Mouse (Mus musculus): Measurements from ENCODE around the gene Slc35f1. TPM values are rescaled to one million over a fixed set of nuclear protein-coding genes. Genes with fewer than 3 reads are reported as not detected.

The Slc35f1 gene
- total and polyA plus RNA-seq, 2 experiments from 2014 or later: 35.2 to 111 TPM

GRCm38 (mm10) chr10:53001136-53001535 lies 310.8 kb downstream of the Slc35f1 start:
- DNase-seq (ENCODE audit: low spot score): no peak
- 94% methylated on average over 7 of the region's 7 CpGs for WGBS

GRCm38 (mm10) chr10:53006229-53007190 lies 316.2 kb downstream of the Slc35f1 start:
- no peak for TF ChIP-seq CTCF (IDR thresholded peaks at IDR 0.05)
- Histone ChIP-seq H3K36me3 (ENCODE audit: insufficient read depth, low read length) (no peaks in the 10 kb centered on the region), H3K9ac (replicated peaks; ENCODE audit: low read length, poor library complexity, severe bottlenecking) (no peak overlapping the region), H3K27me3 (ENCODE audit: insufficient read depth, low read length) (no peaks in the 10 kb centered on the region), H3K4me1 (ENCODE audit: insufficient read depth, low read length) (no peaks in the 10 kb centered on the region), H3K4me3 (ENCODE audit: low read depth, low read length) (no peak overlapping the region), H3K4me2 (ENCODE audit: low read depth, low read length, poor library complexity, severe bottlenecking) (no peak overlapping the region), H3K9me3 (ENCODE audit: low read length) (no peaks in the 10 kb centered on the region), H3K27ac (ENCODE audit: low read depth, low read length) (peak overlapping the region; percentile 52)
- ATAC-seq (ENCODE audit: low FRiP score) (peak; percentile 79), DNase-seq (ENCODE audit: low spot score) (peak; percentile 60)
- WGBS: 40% methylated on average over 1 of the region's 1 CpGs

More at GRCm38 (mm10) chr10:53001136-53001535, 310.8 kb downstream of the Slc35f1 start:
- no peak for ATAC-seq (ENCODE audit: low FRiP score)
- Histone ChIP-seq H3K9me3 (ENCODE audit: low read length) (no peaks in the 10 kb centered on the region), H3K4me3 (ENCODE audit: low read depth, low read length) (no peak overlapping the region), H3K27ac (ENCODE audit: low read depth, low read length) (no peak overlapping the region), H3K27me3 (ENCODE audit: insufficient read depth, low read length) (no peaks in the 10 kb centered on the region), H3K4me2 (ENCODE audit: low read depth, low read length, poor library complexity, severe bottlenecking) (no peak overlapping the region), H3K4me1 (ENCODE audit: insufficient read depth, low read length) (no peaks in the 10 kb centered on the region), H3K36me3 (ENCODE audit: insufficient read depth, low read length) (no peaks in the 10 kb centered on the region), H3K9ac (replicated peaks; ENCODE audit: low read length, poor library complexity, severe bottlenecking) (no peak overlapping the region)
- TF ChIP-seq CTCF (IDR thresholded peaks at IDR 0.05): no peak

DNA sequence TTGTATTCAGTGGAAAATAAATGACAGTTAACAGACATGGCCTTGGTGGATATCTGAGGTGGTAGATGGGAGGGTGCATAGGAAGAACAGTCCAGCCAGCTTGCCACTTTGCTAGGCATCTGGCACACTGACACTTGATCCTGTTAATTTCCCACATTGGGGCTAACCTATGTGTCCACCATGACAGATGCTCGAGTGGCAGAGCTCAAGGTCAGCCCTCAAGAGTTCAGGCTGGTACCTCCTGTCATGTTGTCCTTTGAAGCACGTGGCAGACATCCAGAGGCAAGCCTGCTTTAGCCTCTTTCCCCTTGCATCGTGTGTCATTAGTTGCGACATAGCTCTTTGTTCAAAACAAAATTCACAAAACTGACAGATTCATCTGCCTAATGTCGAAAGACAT lies 323.5 kb downstream of the Slc35f1 start:
- Histone ChIP-seq H3K9ac (replicated peaks; ENCODE audit: low read length, poor library complexity, severe bottlenecking) (no peak overlapping the region), H3K4me1 (ENCODE audit: insufficient read depth, low read length) (no peaks in the 10 kb centered on the region), H3K4me2 (ENCODE audit: low read depth, low read length, poor library complexity, severe bottlenecking) (no peak overlapping the region), H3K36me3 (ENCODE audit: insufficient read depth, low read length) (no peaks in the 10 kb centered on the region), H3K27me3 (ENCODE audit: insufficient read depth, low read length) (no peaks in the 10 kb centered on the region), H3K9me3 (ENCODE audit: low read length) (no peaks in the 10 kb centered on the region), H3K4me3 (ENCODE audit: low read depth, low read length) (no peak overlapping the region), H3K27ac (ENCODE audit: low read depth, low read length) (no peak overlapping the region)
- no peak for TF ChIP-seq CTCF (IDR thresholded peaks at IDR 0.05)
- 47% methylated on average over 5 of the region's 5 CpGs for WGBS
- ATAC-seq (ENCODE audit: low FRiP score) (no peak), DNase-seq (ENCODE audit: low spot score) (peak; percentile 40)

DNA sequence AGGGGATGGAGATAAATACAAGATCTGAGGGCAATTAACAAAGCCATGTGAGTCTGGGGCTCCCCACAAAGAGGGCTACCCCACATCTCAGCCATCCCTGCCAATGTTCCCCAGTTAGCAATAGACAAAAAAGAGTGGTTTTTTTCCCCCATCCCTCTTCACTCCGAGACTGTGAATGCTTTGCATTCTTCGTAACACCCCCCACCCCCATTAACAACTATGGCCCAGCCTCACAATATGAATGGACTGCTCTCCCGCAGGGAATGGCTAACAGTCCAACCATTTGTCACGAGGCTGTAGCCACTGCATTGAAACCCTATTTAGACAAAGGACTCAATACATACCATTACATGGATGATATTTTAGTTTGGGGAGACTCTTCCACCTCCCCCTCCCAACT lies 338.1 kb downstream of the Slc35f1 start:
- H3K9ac ChIP-seq (replicated peaks; ENCODE audit: low read length, poor library complexity, severe bottlenecking): no peak overlapping the region
- no peak for TF ChIP-seq CTCF (IDR thresholded peaks at IDR 0.05)
- H3K9me3 ChIP-seq (ENCODE audit: low read length): no peaks in the 10 kb centered on the region
- H3K27me3 ChIP-seq (ENCODE audit: insufficient read depth, low read length): no peaks in the 10 kb centered on the region
- H3K36me3 ChIP-seq (ENCODE audit: insufficient read depth, low read length): no peaks in the 10 kb centered on the region
- DNase-seq (ENCODE audit: low spot score) (no peak), ATAC-seq (ENCODE audit: low FRiP score) (no peak)
- no peak overlapping the region for H3K4me3 ChIP-seq (ENCODE audit: low read depth, low read length)
- 37% methylated on average over 4 of the region's 4 CpGs for WGBS
- no peak overlapping the region for H3K4me2 ChIP-seq (ENCODE audit: low read depth, low read length, poor library complexity, severe bottlenecking)
- no peak overlapping the region for H3K27ac ChIP-seq (ENCODE audit: low read depth, low read length)
- H3K4me1 ChIP-seq (ENCODE audit: insufficient read depth, low read length): no peaks in the 10 kb centered on the region

DNA sequence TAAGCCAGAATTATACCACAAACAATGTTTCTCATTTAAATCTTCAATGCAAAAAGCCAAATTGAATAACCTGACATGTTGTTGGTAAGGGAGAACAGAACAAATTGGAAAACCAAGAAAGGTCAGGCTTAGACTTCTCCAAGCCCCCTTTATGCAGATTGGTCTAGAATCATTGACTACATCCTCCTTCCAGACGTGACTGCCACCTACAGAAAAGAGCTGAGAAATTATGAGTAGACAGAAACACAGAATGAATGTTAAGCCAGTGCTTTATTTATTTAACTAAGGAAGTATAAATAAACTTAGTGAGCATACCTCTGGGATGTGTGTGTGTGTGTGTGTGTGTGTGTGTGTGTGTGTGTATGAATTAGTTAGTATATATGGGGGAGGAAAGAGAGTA lies 344.9 kb downstream of the Slc35f1 start:
- peak; percentile 47 for TF ChIP-seq CTCF (IDR thresholded peaks at IDR 0.05)
- Histone ChIP-seq H3K4me3 (ENCODE audit: low read depth, low read length) (no peak overlapping the region), H3K9ac (replicated peaks; ENCODE audit: low read length, poor library complexity, severe bottlenecking) (no peak overlapping the region), H3K4me2 (ENCODE audit: low read depth, low read length, poor library complexity, severe bottlenecking) (no peak overlapping the region), H3K36me3 (ENCODE audit: insufficient read depth, low read length) (no peaks in the 10 kb centered on the region), H3K27me3 (ENCODE audit: insufficient read depth, low read length) (no peaks in the 10 kb centered on the region), H3K4me1 (ENCODE audit: insufficient read depth, low read length) (no peaks in the 10 kb centered on the region), H3K9me3 (ENCODE audit: low read length) (no peaks in the 10 kb centered on the region), H3K27ac (ENCODE audit: low read depth, low read length) (no peak overlapping the region)
- 48% methylated on average over 1 of the region's 1 CpGs for WGBS
- no peak for ATAC-seq (ENCODE audit: low FRiP score)
- no peak for DNase-seq (ENCODE audit: low spot score)

- DNase-seq (ENCODE audit: low spot score): no peak
- ATAC-seq (ENCODE audit: low FRiP score): 0 out of 2 replicates have a peak, but pooled peaks have one; percentile 44
- TF ChIP-seq CTCF (IDR thresholded peaks at IDR 0.05): no peak
Observed at GRCm38 (mm10) chr10:53045931-53046330, 355.6 kb downstream of the Slc35f1 start.

More at GRCm38 (mm10) chr10:53045931-53046330, 355.6 kb downstream of the Slc35f1 start:
- no peaks in the 10 kb centered on the region for H3K4me1 ChIP-seq (ENCODE audit: insufficient read depth, low read length)
- H3K36me3 ChIP-seq (ENCODE audit: insufficient read depth, low read length): no peaks in the 10 kb centered on the region
- H3K4me3 ChIP-seq (ENCODE audit: low read depth, low read length): no peak overlapping the region
- no peak overlapping the region for H3K27ac ChIP-seq (ENCODE audit: low read depth, low read length)
- H3K4me2 ChIP-seq (ENCODE audit: low read depth, low read length, poor library complexity, severe bottlenecking): no peak overlapping the region
- no peaks in the 10 kb centered on the region for H3K9me3 ChIP-seq (ENCODE audit: low read length)
- H3K27me3 ChIP-seq (ENCODE audit: insufficient read depth, low read length): no peaks in the 10 kb centered on the region
- no peak overlapping the region for H3K9ac ChIP-seq (replicated peaks; ENCODE audit: low read length, poor library complexity, severe bottlenecking)
